Mouse (Mus musculus) B cell, adult 2 months (primary cell): ENCODE results near the gene Vps41.

Source experiments
- DNase-seq, 2 experiments: peaks; one replicate each; pipeline ENCODE4 v3.0.0; 2022

Gene Vps41

DNA sequence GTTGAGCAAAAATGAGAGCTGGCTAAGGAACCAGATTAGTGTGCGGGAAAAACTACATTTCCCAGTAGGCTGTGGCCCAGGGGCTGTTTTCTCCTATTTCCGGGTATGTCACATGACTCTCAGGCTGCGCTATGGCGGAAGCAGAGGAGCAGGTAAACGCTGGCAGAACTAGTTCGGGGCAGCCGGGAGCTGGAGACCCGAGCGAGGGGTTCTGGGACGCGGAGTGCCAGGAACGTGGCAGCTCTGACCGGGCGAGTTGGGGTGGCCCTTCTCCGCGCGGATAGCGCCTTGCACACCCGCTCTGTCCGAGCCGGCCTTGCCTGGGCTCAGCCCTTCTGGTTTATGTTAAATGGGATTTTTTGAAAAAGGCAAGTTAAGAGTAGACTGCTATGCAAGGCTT lies at the start of gene Vps41:
Gene Vps41, plus strand, starts transcription at position 102 of the 400 bp plus-strand sequence.
- DNase-seq, result peak; percentile 79 to 80

DNA sequence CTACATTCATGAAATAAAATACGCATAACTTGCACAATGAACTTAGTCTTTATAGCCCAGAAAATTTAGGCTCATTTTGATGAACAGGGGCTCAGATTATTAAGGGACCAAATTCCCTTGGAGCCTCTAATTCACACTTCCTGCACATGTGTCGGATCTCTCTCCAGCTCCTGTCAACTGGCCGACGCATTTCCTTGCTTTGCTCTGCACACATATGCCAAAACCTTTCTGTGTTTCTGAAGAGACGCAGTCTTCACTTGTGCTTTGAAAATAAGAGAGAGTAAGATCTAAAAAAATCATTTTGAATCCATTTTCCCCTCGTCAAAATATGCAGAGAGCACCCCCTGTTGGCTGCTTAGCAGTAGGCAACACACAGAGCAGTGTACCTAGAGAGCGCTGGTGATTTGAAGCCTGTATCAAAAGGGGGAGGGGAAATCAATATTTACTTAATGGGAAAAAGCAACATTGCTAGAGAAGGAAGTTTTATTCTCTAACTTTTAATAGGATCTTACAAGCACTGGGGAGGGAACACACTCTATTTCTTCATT lies 18.5 kb upstream of the Vps41 start:
- peak; percentile 28 to 31 for DNase-seq

DNA sequence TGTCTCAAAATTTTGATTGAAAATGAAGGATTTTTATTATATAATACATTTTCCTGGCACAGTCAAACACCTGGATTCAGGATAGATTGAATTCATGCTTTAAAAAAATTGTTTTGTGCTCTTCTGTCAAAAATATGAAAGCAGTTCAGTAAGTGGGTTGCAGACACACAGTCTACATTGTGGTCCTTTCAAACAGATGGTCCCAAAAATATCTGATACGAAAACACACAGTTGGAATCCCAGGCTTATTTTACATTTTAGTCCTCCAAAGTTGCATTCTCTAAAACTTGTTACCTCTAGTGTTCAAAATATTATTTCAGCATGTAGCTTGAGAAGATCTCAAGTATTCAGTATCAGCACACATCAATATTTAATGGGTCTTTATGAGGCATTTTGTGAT lies 5.4 kb upstream of the Vps41 start:
- DNase-seq, result no peak

DNA sequence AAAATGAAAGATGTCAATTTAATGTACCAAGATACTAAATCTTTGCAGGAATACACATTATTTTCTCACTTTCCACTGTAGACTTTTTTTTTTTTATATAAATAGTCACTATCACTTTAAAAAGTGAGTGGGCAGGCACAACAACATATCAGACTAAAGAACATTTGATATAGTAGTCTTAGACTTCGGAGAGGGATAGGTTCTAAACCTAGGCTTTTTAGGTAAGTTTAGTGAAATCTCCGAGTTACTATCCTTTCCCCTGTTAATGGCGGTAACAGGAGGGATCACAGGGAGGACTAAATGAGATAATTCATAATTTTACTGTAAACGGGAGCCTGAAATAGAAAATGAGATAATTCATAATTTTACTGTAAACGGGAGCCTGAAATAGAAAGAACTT lies 379 bp upstream of the Vps41 start:
- DNase-seq, result no peak

DNA sequence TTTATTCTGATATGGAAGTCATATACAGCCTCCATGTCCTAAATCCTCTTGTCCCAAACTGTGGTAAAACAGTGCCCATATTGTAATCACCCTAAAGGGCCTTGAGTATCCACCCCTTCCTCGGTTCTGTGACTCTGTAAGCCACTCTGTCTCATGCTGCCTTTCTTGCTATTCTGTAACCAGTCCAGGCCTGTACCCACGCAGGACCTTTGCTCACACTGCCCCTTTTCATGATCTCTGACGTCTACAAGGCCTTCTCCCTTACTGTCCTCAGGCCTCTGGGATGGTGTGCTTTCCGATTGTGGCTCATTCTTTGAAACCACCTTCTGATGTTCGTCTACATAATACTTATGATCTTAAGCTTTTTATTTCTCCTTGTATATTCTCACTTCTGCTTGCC lies 1.4 kb downstream of the Vps41 start:
- DNase-seq, result no peak

DNA sequence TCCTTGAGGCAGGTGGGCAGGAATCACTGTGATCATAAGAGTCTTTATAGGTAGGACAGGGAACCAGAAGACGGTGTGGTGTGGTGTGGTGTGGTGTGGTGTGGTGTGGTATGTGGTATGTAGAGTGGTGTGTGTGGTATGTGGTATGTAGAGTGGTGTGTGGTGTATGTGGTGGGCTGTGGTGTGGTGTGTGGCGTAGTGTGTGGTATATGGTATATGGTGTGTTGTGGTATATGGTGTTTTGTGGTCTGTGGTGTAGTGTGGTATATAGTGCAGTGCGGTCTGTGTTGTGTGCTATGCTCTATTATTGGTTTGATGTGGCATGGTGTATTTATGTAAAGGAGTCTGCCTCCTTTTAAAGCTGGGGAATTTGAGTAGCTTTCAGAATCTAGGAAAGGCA lies 13.6 kb downstream of the Vps41 start:
- no peak for DNase-seq

DNA sequence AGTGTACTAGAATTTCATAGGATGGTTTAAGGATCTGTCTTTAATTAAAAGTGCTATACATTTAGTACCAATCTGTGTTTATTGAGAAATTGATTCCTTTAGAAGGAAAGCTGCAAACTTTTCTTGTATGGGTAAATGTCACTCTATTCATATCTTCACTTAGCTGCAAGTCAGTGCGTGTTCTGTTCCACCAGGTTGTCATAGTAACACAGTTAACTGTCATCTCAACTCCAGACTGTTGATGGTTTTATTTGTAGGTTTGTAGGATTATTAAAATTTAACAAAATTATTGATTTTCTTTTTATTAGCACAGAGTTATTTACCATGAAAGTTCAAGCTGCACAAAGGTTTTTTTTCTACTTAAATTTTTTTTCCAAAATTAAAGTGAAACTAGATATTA lies 19.5 kb downstream of the Vps41 start:
- DNase-seq, result no peak

DNA sequence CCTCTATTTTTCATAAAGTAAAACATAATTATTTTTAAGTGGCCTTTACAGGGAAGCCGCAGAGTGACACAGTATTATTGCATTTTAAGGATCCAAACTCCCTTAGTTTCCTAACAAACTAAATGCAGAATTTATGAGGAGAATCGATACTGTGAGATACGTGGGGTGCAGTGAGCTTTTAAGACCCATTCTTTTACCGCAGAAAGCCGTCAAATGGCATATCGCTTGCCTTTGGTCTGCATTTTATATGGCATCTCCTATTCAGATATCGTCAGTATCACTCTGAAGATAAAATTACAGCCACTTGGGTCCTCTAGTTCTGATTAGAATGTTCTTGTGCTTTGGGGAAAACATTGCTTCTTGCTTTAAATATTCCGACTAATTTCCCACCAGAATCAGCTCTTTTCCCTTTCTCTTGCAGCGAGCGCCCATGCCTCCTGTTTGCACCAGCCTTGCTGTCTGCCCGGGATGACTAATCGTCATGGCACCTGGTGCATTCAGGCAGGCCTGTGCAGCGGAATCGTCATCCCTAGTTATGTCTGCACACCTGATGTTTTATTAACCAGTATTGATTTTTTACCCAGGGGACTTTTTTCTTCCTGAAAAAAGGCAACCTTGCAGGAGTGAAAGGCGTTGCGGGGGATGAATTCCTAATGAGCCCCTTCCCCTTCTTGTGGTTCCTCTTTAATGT lies 26.6 kb downstream of the Vps41 start:
- no peak for DNase-seq

DNA sequence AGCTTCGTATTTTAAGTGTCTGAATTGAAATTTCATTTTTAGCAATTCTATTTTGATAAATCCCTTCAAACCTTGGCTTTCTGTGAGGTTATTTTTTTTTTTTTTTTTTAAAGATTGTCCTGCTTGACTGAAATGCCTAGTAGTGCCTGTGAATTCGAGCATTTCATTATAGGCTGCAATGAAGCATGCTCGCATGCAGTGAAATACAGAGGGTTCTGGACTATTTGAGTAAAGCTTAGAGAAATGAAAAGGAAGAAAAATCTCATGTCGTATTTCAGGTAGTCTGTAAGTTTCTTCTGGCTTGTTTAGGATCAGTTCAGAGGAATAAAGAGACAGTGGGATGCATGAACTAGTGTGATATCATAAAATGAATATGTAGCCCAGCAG lies 27.2 kb downstream of the Vps41 start:
- DNase-seq, result no peak

DNA sequence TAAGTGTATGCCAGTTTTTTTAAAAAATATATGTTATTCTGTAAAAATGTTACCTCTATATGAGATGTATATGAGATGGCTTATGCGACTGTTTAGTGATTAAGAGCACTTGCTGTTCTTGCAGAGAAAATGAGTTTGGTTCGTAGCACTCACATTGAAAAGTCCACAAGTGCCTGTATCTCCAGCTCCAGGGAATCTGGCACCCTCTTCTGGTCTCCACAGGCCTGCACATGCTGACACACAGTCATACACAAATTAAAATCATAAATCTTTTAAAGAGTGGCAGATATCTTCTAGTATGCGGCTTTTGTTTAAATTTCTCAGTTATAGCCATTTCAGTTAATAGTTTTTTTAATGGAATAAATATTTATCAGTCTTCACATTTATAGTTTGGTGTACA lies 40.9 kb downstream of the Vps41 start:
- no peak for DNase-seq

DNA sequence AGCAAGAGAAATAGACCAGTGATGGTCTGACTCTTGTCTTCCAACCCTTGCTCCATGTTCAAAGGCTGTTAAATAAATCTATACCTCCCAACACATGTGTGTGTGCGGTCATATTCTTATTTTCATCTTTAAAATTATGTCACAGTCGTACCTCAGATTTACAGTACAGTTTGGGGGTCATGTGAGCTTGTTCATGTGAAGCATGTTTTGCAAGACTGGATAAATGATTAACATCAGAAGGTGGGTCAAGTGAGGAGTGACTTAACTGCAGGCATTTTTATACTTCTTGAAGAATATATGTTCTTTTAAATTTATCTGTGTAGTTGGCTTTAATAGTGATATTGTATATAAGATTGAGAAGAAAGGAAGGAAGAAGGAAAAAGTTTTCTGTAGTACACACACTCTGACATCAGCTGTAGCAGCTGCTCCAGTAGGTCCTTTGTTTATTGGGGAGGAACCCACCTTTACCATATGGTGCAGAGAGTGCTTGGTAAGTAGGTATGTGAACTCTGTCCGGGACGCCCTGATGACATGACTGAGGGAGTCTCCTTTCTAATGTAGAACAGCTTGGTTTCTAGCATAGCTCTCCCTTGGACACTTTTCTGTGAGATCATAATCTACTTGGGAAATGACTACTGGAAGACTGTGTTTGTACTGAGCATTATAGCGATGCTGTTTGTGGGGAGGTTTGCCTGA lies 42.4 kb downstream of the Vps41 start:
- DNase-seq, result no peak

DNA sequence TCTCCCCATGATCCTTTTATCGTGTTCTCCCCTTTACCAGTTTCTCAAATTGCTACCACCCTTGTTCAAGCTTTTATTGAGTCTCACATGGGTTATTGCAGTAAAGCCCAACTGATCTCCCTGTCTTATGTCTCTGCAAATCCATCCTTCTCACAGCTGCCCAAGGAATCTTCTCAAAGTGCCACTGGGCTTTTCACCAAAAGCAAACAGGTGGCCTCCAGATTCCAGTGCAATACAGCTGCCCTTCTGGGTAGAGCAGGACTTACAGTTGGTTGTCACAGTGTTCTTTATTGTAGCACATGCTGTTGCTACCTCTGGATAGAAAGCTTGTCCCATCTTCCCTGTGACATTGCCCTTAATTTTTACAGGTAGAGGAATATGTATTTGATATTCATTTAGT lies 44.4 kb downstream of the Vps41 start:
- DNase-seq, result no peak

DNA sequence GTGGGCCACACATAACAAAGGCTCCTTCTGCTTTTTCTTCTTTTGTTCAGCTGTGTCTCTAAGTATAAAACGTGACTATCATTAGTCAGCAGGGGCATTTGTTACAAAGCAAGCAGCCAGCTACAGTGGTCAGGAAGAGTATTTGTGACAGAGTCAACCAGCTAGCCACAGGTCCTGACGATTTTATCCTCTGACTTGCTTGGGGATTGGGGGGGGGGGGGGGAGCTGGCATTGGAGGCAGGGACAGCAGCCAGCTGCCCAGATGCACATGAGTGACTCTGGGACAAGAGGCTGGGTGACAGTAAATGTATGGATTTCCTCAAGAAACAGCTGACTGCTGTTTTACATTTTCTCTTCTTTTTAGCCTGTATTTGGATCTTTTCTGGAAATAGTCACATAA lies 50.8 kb downstream of the Vps41 start:
- no peak for DNase-seq

DNA sequence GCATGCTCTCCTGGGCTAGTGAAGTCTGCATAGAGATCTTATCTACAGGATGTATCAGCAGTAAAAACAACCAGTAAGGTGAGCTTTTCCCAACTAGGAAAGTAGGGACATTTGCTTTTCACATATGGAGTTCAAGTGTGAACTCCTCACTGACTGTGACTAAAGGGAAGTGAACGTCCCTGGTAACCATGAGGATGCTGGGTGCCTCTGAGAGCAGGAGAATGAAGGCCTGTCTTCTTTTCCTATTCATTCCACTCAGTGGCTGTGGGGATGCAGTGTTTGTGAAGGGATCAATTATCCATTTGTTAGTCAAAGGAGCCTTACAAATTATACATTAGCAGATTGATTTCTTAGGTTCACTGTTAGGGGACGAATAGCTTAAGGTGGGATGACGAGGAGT lies 51.4 kb downstream of the Vps41 start:
- DNase-seq, result no peak

DNA sequence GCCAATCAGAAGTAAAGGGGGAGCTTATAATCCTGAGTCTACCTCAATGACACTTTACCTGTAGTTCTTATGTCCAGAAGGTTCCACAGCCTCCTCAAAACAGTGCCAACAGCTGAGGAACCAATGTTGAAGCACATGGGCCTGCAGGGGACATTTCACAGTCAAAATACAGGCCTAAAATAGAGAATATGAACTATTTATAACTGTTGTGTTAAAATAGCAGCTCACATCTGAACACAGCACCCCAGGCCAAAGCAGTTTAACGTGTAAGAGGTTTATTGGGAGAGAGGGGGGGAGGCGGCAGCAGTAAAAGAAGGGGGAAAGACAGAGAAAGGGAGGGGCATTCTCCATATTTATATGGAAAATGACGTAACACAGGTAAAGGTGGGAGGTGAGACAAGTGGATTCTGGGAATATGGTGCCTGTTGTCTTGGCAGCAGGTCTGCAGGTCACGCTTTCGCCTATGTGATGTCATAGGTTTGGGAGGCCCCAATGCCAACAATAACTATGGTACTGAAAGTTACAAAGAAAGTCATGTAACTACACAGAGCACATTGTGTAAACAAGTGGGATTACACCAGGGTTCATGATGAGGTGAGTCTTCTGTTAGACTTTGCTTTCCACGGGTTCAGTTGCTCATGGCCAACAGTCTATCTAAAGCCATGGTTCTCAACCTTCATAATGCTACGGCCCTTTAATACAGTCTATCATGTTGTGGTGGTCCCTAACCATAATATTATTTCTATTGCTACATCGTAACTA lies 56.5 kb downstream of the Vps41 start:
- DNase-seq, result no peak

DNA sequence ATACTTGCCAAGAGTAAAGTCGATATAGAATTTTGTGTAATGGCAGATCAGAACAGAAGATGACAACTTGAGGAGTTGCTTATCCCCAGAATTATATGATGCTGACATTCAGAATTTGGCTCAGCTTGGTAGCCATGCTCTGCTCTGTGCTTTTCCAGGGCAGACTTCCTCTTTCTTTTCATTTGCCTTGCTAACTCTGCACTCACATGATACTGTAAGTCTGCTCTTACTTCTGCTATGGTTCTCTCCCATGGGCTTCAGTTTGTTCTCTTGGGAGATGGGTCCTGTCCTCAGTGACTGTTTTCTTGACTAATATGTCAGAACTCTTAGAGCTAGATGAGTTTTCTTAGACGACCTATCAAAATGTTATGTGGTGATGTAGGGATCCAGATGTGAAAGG lies 64.2 kb downstream of the Vps41 start:
- DNase-seq, result peak; percentile 54 to 67

DNA sequence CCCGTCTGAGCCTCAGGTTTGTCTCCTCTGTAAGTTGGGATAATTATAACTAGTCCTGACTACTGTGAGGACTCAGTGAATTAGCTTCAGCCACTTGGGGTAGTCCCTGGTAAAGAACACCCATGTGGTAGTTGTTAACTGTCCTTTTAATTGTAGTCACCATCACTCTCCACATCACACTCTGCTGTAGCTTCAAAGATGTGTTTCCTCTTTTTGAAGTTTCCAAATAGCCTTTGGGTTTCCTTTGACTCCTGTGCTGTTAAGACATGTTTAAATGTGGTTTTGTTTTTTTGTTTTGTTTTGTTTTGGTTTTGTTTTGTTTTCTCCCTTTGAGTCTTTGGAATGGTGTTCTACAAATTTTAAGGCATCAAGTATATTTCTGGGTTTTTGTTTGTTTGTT lies 68.6 kb downstream of the Vps41 start:
- no peak for DNase-seq

DNA sequence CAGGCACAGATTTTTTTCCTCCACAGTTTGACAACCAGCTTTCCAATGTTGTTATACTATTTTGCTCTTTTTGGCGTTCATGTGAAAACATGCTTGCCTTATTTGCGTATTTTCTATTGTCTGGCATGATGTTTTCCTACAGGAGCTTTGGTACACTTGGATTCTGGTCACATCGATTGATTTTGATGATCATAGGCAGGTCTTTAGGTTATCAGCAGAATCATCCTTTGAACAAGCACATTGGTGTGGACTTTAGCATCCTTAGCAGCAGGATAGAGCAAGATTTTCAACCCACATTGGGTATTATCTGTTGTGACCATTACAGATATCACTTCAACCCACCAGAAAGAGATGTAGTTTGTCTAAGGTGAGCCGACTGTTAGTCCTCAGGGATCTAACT lies 71.0 kb downstream of the Vps41 start:
- DNase-seq, result no peak

DNA sequence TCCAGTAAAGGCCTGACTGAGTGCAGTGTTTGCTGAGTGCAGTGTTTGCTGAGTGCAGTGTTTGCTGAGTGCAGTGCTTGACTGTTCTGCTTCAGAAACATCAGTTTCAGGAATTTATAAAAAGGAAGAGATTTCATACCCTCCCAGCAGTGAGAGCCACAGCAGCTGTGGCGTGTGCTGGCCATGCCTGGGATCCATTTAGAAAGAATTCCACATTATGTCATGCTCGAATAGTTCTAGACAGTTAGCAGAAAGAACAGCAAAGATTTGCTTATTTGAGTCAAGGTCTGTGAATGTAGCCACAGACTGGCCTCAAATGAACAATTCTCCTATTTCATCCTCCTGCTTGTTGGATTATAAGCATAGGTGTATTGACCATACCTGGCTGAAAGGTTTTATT lies 71.6 kb downstream of the Vps41 start:
- no peak for DNase-seq

DNA sequence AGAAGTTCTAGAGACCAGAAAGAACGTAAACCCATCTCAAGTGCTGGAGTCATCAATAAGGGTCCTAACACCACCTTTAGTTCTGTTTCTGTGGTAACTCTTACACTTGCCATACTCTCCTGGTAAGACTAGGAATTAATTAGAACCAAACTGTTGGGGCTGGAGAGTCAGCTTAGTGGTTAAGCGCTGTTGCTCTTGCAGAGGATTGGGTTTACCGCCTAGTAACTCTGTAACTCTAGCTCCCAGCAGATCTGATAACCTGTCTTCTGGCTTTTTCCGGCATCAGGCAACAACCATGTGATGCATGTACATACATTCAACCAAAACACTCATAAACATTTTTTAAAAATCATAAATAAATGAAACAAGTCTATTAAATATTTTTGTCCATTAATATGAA lies 72.6 kb downstream of the Vps41 start:
- DNase-seq, result no peak

DNA sequence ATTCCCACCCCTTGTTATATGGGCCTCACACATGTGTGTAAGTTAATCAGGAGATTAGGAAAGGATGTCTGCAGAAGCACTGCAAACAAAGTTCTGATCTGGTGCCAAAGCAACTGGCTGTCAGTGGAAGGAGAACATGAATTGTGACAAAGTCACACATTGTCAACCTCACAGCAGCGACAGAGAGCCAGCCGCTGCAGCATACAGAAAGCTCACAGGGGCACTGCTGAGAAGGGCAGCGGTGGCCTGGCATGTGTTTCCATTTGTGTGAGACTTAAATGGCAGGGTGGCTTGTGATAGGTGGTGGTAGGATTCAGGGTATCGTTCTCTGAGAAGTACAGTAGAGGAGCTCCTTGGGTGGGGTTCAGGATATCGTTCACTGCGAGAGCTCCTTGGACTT lies 73.0 kb downstream of the Vps41 start:
- DNase-seq, result no peak

DNA sequence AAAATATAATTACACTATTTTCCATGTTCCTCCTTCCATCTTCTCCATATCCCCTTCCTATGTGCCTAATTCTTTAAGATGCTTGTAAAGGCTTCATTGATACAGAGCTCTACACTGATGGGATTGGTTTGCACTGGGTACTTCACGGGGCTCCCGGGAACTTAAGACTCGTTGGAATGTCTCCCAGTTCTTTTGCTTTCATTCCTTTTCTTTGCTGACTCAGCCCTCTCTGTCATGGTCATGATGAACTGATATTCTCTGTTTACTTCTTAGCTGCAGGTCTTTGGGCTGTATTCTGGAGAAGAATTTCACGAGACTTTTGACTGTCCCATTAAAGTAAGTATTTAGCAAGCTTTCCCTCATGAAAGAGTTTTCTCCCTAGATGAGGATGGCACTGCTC lies 74.2 kb downstream of the Vps41 start:
- DNase-seq, result no peak

DNA sequence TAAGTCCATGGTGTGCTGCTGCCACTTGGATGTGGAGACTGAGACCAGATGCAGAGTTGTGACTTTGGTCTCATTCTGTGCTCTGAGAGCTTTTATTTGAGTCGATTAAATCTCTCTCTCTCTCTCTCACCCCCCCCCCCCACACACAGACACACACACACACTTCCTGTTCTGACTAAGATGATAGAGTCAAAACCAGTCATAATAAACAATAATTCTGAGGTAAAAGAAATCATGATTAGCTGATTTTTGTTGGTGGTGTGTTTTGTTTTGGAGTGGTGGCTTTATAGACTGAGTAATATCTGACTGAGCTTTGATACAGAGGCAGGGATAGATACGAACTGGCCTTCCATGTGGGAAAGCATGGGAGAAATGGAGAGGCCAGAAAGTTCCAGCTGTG lies 74.6 kb downstream of the Vps41 start:
- no peak for DNase-seq

DNA sequence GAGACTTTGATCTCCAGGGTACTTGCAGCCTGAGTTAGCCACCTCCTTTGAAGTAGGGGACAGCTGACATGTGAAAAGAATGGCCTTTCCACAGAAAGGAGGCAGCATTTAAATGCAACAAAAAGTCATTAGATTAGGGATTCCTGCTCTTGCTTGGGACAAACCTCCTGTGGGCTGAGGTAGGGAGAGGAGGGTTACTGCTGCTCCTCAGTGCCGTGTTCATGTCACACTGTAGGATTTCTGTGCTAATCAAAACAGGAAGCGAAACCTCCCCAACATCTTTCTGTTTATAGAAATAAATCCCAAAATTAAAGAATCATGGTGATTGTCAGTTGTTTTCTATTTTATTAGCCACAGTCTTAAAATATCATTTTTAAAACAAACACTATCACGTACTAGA lies 77.4 kb downstream of the Vps41 start:
- no peak for DNase-seq
